Mouse (Mus musculus): ENCODE data around the gene Zdhhc1. TPM values are rescaled to one million over a fixed set of nuclear protein-coding genes. Genes with fewer than 3 reads are reported as not detected.

The Zdhhc1 gene
- polyA plus RNA-seq, 1 experiment: 15.2 TPM

DNA sequence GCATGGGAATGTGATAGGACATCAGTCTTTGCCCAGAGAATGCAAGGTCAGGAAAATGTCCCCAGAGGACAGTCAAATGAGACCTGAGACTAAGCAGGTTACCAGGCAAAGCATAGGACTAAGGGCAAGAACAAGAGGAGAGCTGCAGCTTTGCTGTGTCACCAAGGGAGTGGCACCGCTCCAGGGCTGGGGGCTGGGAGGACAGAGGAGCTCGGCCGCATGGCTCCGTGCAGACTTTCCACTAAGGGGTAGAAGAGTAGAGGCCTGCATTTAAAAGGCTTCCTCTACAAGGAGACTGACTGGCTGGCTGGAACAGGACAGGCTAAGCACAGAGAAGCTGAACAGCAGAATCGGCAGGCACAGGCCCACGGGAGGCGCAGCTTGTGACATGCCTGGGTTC, 32.1 kb downstream of the Zdhhc1 start:
- 81% methylated on average over 7 of the region's 7 CpGs for WGBS

DNA sequence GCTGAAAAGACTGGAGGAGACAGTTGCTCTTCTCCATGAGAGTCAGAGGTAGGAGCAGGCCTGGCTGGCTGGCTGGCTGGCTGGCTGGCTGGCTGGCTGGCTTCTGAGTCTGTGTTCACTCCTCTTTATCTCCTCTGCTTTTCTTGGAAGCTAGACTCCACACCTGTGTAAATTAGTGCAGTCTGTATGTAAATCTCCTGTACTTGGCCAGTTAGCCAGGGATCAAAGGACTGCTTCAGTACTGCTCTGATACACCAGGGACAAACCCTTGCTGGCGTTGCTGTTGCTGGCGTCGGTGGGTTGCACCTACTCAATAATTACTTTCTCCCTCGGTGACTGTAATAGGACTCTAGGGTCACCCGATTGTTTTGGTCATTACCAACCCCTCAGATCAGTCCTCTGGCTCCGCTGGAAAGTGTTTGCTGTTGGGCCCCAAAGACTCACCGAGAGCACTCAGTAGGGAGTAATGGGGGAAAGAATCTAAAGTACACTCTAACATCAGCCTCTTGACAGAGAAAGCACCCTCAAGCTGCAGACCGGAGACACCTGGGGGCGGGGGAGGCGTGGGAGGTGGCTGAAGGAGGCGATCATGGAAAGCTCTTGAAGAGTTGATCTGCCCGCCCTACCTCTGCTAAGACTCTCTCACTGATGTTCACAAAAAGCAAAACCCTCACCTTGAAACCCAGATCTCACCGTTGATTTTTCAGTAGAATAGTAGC, 35.5 kb downstream of the Zdhhc1 start:
- H3K27ac ChIP-seq (ENCODE audit: insufficient read depth, low read depth, low read length): no peak overlapping the region
- TF ChIP-seq CTCF (IDR thresholded peaks at IDR 0.05; ENCODE audit: extremely low read depth, insufficient read length, insufficient replicate concordance, low read depth, low read length) (no peak), POLR2A (IDR thresholded peaks at IDR 0.05; ENCODE audit: low read depth, low read length) (no peak)
- no peak overlapping the region for H3K4me3 ChIP-seq (ENCODE audit: low read depth, low read length)
- H3K4me1 ChIP-seq (ENCODE audit: control insufficient read depth, insufficient read depth, insufficient read length, low read length): no peaks in the 10 kb centered on the region
- WGBS: 55% methylated on average over 13 of the region's 13 CpGs
- H3K27me3 ChIP-seq (ENCODE audit: control insufficient read depth, insufficient read depth, low read length): no peaks in the 10 kb centered on the region
- H3K36me3 ChIP-seq (ENCODE audit: control insufficient read depth, insufficient read depth, low read length): no peaks in the 10 kb centered on the region

More for the DNA sequence above, 32.1 kb downstream of the Zdhhc1 start:
- H3K4me1 ChIP-seq (ENCODE audit: control insufficient read depth, insufficient read depth, insufficient read length, low read length): peaks cover 9% of the 10 kb centered on the region
- no peaks in the 10 kb centered on the region for H3K27me3 ChIP-seq (ENCODE audit: control insufficient read depth, insufficient read depth, low read length)
- no peak overlapping the region for H3K4me3 ChIP-seq (ENCODE audit: low read depth, low read length)
- no peaks in the 10 kb centered on the region; the same call in 1 of the 2 replicates for H3K36me3 ChIP-seq (ENCODE audit: control insufficient read depth, insufficient read depth, low read length)
- no peak overlapping the region for H3K27ac ChIP-seq (ENCODE audit: insufficient read depth, low read depth, low read length)
- TF ChIP-seq CTCF (IDR thresholded peaks at IDR 0.05; ENCODE audit: extremely low read depth, insufficient read length, insufficient replicate concordance, low read depth, low read length): no peak
- no peak for TF ChIP-seq POLR2A (IDR thresholded peaks at IDR 0.05; ENCODE audit: low read depth, low read length)

DNA sequence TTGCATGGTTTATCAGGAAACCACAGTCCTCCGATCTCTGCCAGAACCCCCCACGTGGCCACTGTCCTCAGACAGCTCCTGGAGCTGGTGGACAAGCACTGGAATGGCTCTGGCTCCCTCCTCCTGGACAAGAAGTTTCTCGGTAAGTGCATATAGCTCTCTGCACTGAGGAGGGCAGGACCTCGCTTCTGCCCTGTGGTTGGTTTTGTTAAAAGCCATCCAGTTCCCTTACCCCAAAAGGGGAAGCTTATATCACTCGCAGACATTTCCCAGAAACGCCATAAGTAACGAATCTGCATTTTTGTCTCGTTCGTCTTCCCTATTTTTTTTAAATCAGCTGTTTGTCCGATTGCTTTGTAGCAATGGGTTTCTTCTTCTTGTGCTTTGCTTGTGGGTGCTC, 41.5 kb downstream of the Zdhhc1 start:
- no peak for TF ChIP-seq CTCF (IDR thresholded peaks at IDR 0.05; ENCODE audit: extremely low read depth, insufficient read length, insufficient replicate concordance, low read depth, low read length)
- TF ChIP-seq POLR2A (IDR thresholded peaks at IDR 0.05; ENCODE audit: low read depth, low read length): no peak
- WGBS: 58% methylated on average over 10 of the region's 10 CpGs
- no peak overlapping the region for H3K27ac ChIP-seq (ENCODE audit: insufficient read depth, low read depth, low read length)
- H3K27me3 ChIP-seq (ENCODE audit: control insufficient read depth, insufficient read depth, low read length): peaks cover 2% of the 10 kb centered on the region; the same call in 1 of the 2 replicates
- no peaks in the 10 kb centered on the region for H3K4me1 ChIP-seq (ENCODE audit: control insufficient read depth, insufficient read depth, insufficient read length, low read length)
- no peak overlapping the region for H3K4me3 ChIP-seq (ENCODE audit: low read depth, low read length)
- H3K36me3 ChIP-seq (ENCODE audit: control insufficient read depth, insufficient read depth, low read length): no peaks in the 10 kb centered on the region

DNA sequence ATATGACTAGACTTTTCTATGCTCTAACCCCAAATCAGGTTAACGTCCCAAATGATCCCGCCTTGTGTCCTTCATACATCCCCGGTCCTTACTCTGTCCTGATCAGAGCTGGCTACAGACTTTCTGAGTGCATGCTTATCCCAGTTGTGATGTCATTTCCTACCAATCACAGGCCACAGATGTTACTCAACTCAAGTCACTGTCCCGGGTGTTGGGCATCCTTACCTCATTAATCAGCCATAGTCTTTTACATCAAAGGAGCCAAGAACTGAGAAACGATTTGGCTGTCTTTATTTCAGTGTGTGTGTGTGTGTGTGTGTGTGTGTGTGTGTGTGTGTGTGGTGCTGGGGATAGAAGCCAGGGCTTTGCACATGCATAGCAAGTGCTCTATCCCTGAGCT, 42.6 kb downstream of the Zdhhc1 start:
- no peak overlapping the region for H3K4me3 ChIP-seq (ENCODE audit: low read depth, low read length)
- no peaks in the 10 kb centered on the region for H3K36me3 ChIP-seq (ENCODE audit: control insufficient read depth, insufficient read depth, low read length)
- TF ChIP-seq CTCF (IDR thresholded peaks at IDR 0.05; ENCODE audit: extremely low read depth, insufficient read length, insufficient replicate concordance, low read depth, low read length): no peak
- no peak for TF ChIP-seq POLR2A (IDR thresholded peaks at IDR 0.05; ENCODE audit: low read depth, low read length)
- H3K27me3 ChIP-seq (ENCODE audit: control insufficient read depth, insufficient read depth, low read length): peaks cover 2% of the 10 kb centered on the region; the same call in 1 of the 2 replicates
- H3K4me1 ChIP-seq (ENCODE audit: control insufficient read depth, insufficient read depth, insufficient read length, low read length): no peaks in the 10 kb centered on the region
- H3K27ac ChIP-seq (ENCODE audit: insufficient read depth, low read depth, low read length): no peak overlapping the region
- WGBS: 59% methylated on average over 5 of the region's 5 CpGs

DNA sequence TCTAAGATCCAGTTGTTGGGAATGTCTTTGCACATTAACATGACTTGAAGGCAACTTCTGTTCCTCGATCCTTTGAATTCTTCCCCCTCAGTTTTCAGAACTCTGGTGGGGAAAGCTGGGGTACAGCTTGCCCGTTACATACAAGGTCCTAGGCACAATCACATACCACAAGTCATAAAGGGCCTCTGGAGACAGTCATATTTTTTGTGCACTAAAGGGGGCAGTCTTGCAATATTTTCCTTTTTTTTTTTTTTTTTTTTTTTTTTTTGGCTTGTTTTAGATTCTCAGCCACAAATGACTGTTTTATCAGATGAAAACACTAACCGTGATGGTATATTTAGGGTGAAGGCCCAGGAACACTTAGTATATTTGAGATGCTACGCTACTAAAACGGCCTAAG, 43.4 kb downstream of the Zdhhc1 start:
- Histone ChIP-seq H3K27ac (ENCODE audit: insufficient read depth, low read depth, low read length) (no peak overlapping the region), H3K27me3 (ENCODE audit: control insufficient read depth, insufficient read depth, low read length) (peaks cover 2% of the 10 kb centered on the region; the same call in 1 of the 2 replicates), H3K36me3 (ENCODE audit: control insufficient read depth, insufficient read depth, low read length) (no peaks in the 10 kb centered on the region), H3K4me3 (ENCODE audit: low read depth, low read length) (no peak overlapping the region), H3K4me1 (ENCODE audit: control insufficient read depth, insufficient read depth, insufficient read length, low read length) (no peaks in the 10 kb centered on the region)
- 53% methylated on average over 5 of the region's 5 CpGs for WGBS
- TF ChIP-seq CTCF (IDR thresholded peaks at IDR 0.05; ENCODE audit: extremely low read depth, insufficient read length, insufficient replicate concordance, low read depth, low read length): no peak
- TF ChIP-seq POLR2A (IDR thresholded peaks at IDR 0.05; ENCODE audit: low read depth, low read length): no peak

DNA sequence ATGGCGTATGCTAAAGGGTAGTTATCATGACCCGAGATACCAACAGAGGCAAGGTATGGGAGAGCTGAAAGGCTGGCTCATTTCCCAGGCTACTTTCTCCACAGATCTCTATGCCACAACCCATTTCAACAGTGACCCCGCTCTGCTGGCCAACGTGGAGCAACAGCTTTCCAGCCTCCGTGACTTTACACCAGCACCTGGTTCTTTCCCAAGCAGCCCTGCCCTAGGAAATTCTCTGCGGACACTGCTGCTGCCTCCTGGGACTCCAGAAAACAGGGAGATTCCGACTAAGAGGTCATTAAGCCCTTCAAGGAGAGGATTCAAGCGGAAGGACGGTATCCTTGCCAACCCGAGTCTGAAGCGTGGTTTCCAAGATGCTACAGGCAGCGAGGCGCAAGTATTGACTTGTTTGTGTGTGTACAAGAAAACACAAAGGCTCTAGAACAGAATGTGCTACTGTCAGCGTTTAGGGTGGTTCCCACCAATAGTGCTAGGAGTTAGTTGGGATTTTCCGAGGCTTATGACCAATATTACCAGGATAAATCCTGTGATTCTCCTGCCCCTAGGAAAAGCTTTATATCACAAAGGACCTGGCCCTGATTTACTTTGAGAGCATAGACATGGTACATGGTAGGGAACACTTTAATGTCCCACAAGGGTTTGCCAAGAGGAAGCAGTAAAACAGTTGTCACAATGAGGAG, 44.6 kb downstream of the Zdhhc1 start:
- H3K4me3 ChIP-seq (ENCODE audit: low read depth, low read length): no peak overlapping the region
- no peaks in the 10 kb centered on the region for H3K36me3 ChIP-seq (ENCODE audit: control insufficient read depth, insufficient read depth, low read length)
- no peak for TF ChIP-seq CTCF (IDR thresholded peaks at IDR 0.05; ENCODE audit: extremely low read depth, insufficient read length, insufficient replicate concordance, low read depth, low read length)
- no peak for TF ChIP-seq POLR2A (IDR thresholded peaks at IDR 0.05; ENCODE audit: low read depth, low read length)
- H3K4me1 ChIP-seq (ENCODE audit: control insufficient read depth, insufficient read depth, insufficient read length, low read length): no peaks in the 10 kb centered on the region
- H3K27ac ChIP-seq (ENCODE audit: insufficient read depth, low read depth, low read length): no peak overlapping the region
- WGBS: 49% methylated on average over 15 of the region's 15 CpGs
- H3K27me3 ChIP-seq (ENCODE audit: control insufficient read depth, insufficient read depth, low read length): peaks cover 2% of the 10 kb centered on the region; the same call in 1 of the 2 replicates

DNA sequence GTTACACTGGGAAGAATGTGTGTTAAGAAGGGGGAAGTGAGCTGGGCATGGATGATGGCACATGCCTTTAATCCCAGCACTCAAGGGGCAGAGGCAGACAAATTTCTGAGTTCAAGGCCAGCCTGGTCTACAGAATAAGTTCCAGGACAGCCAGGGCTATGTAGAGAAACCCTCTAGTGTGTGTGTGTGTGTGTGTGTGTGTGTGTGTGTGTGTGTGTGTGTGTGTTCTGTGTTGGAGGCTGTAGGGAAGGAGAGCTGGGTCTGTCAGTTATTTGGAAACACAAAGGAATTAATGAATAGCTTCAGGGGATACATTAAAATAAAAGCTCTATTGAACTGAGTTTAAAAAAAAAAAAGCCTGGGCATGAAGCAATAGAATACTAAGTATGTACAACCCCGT, 45.7 kb downstream of the Zdhhc1 start:
- TF ChIP-seq CTCF (IDR thresholded peaks at IDR 0.05; ENCODE audit: extremely low read depth, insufficient read length, insufficient replicate concordance, low read depth, low read length) (no peak), POLR2A (IDR thresholded peaks at IDR 0.05; ENCODE audit: low read depth, low read length) (no peak)
- Histone ChIP-seq H3K4me1 (ENCODE audit: control insufficient read depth, insufficient read depth, insufficient read length, low read length) (no peaks in the 10 kb centered on the region), H3K4me3 (ENCODE audit: low read depth, low read length) (no peak overlapping the region), H3K27me3 (ENCODE audit: control insufficient read depth, insufficient read depth, low read length) (peaks cover 2% of the 10 kb centered on the region; the same call in 1 of the 2 replicates), H3K36me3 (ENCODE audit: control insufficient read depth, insufficient read depth, low read length) (no peaks in the 10 kb centered on the region), H3K27ac (ENCODE audit: insufficient read depth, low read depth, low read length) (no peak overlapping the region)
- WGBS: 59% methylated on average over 1 of the region's 1 CpGs

Measured in small intestine, adult 2 months (tissue).